Mouse (Mus musculus): Measurements from ENCODE around the gene Olfr822.
"Not testable (repeated sequence)": the region's sequence is repeated elsewhere in the genome, so short reads cannot be mapped to it uniquely, and the experiment has no call there.

Olfr822 gene

GRCm38 (mm10) chr10:130070910-130071309, at the start of gene Olfr822:
Gene Olfr822 (plus strand): TSS chr10:130071210.
- DNase-seq (ENCODE audit: low spot score in 2 of 2): no peak

- DNase-seq (ENCODE audit: low spot score in 2 of 2): no peak
Measured at GRCm38 (mm10) chr10:130030048-130030447, 41.0 kb upstream of the Olfr822 start, which contains the start of gene Olfr821. Gene Olfr821 (plus strand): TSS chr10:130030348.

- DNase-seq (ENCODE audit: low spot score in 2 of 2): no peak
Measured at GRCm38 (mm10) chr10:130037096-130037495, 33.9 kb upstream of the Olfr822 start.

GRCm38 (mm10) chr10:130092838-130093440, 21.9 kb downstream of the Olfr822 start:
- DNase-seq (ENCODE audit: low spot score in 2 of 2): peak in 1 of 2 experiments; percentile 53

- DNase-seq (ENCODE audit: low spot score in 2 of 2): no peak
Measured at GRCm38 (mm10) chr10:130096104-130096503, 25.1 kb downstream of the Olfr822 start.

- not testable (repeated sequence) for DNase-seq (ENCODE audit: low spot score in 2 of 2)
Measured at GRCm38 (mm10) chr10:130115283-130115682, 44.3 kb downstream of the Olfr822 start, which contains the start of gene Olfr823. Gene Olfr823 (minus strand): TSS chr10:130115383.

GRCm38 (mm10) chr10:130116045-130116444, 45.0 kb downstream of the Olfr822 start:
- DNase-seq (ENCODE audit: low spot score in 2 of 2): not testable (repeated sequence)
